Mouse (Mus musculus): ENCODE data around the gene Arap2. TPM values are rescaled to one million over a fixed set of nuclear protein-coding genes. Genes with fewer than 3 reads are reported as not detected.

The Arap2 gene
- 10 to 100 TPM; 61.5 to 68.3 TPM for total RNA-seq (2021)

DNA sequence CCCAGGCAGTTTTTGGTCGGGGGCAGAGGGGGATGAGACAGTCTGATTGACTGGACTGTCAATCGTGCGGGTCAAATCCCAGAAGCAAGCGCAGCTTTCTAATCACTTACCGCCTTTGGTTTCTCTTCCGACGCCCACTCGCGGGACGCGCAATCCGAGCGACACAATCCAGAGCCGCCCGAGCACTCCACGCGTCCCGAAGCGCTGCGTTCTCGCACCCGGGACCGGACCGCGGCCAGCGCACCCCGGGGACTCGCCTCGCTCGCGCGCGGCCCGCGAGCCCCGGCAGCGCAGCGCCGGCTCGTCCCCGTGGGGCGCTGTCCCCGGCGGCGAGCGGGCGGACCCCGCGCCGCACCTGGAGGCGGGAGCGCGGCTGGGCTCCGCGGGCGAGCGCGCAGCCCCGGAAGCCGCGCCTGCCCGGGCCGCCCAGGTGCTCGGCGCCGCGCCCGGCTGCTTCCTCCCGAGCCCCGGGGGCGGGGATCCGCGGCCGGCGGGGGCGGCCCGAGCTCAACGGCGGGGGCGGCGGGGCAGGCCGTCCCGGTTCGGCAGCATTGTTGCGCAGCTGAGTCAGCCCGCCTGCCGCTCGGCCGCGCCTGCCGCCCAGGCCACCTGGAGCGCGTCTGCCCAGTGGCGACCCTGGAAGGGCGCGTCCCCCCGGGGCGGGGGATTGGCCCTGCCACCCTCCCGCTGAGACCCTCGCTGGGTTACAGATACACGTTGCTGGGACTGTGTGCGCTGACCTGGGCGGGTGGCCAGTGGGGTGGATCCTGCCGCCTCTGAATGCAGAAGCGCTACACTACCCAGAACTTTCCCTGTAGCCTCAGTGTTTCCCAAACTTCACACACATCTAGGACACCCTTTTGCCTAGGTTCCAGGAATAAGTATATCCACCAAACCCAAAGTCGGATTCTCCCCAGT is at the start of gene Arap2:
TSS of gene Arap2 (minus strand) at position 376 of the 918 bp plus-strand sequence.
- peak; percentile 56 to 82 for DNase-seq (ENCODE audit: low spot score in 2 of 2)
- intact Hi-C loops (cut with DNase I) = no loop called here

DNA sequence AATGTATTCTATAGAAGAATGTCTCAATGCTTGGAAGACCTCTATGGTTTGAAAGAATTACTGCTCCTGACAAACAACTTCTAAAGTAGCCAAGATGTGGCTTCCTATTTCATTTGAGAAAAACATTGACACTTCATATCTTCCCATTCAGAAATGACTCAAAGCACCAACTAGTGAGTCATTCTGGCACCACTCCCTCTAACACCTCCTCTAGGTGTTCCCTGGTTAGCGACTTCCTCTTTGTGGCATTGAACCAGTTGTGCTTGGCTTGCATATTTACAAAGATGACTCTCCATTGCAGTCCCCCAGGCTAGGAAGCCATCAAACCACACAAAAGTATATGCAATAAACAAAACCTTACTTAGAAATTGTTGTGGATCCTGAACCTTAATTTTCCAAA is 49.8 kb upstream of the Arap2 start:
- no peak for DNase-seq (ENCODE audit: low spot score in 2 of 2)
- intact Hi-C loops (cut with DNase I) = no loop called here

DNA sequence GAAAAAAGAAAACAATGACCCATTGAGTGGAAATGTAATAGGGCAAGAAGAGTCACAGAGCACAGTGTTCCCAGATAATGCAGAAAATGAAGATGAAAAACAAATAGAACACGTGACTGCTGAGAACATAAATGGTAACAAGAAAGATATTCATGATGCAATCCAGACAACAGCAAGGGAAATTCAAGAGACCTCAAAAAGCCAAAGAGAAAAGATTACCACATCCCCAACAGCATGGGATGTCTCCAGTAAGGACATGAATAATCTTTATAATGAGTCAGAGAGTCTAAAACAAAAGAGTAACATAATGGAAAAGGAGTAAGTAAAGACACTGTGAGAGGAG is 48.1 kb upstream of the Arap2 start:
- intact Hi-C loops (cut with DNase I) = no loop called here
- no peak for DNase-seq (ENCODE audit: low spot score in 2 of 2)

DNA sequence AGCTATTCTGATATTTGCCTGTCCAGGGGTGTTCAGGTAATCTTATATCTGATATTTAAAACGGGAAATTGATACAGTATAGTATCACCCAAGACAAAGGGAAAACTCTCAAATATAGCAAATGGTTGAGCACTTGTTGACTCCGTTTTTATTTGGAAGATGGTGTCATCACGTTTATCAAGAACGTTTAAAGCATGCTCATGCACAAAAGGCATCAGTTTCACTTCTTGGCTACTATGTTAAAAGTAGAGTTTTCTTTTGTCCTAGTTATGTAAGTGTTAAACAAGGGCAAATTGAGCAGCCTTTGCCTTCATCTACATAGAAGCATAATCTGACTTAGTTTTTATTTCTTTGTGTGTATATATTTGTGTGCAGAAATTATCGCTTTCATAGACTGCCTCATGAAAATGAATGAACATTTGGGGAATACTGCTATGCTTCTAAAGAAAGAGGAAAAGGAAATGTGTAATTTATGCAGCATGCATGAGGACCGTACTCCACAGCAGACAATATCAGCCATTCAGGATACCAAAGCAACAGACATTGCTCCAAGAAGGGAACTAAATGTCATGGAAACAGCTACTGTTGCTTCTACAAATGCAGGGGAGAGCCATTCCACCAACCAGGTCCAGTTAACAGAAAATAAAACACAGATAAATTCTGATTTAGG is 47.6 kb upstream of the Arap2 start, which contains the start of gene Dthd1:
TSS of gene Dthd1 (plus strand) at position 422 of the 670 bp plus-strand sequence.
- DNase-seq (ENCODE audit: low spot score in 2 of 2) = no peak
- intact Hi-C loops (cut with DNase I) = no loop called here

DNA sequence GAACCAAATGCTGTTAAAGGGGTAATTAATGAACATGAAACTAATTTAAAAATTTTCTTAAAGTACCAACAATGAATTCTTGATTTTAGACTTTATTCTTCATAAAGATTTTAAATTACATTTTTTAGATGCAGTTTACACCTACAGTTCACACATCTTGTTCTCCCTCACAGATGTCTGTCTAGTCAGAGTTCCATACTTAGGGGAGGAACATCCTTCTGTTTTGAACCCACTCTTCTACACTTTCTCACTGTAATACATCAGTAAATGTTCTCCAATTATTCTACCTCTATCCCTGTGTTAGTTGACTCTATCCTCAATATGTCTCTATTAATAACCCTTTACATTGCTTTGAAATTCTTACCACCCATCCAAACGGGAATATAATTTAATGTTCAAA is 26.8 kb upstream of the Arap2 start:
- no peak for DNase-seq (ENCODE audit: low spot score in 2 of 2)
- intact Hi-C loops (cut with DNase I) = no loop called here

DNA sequence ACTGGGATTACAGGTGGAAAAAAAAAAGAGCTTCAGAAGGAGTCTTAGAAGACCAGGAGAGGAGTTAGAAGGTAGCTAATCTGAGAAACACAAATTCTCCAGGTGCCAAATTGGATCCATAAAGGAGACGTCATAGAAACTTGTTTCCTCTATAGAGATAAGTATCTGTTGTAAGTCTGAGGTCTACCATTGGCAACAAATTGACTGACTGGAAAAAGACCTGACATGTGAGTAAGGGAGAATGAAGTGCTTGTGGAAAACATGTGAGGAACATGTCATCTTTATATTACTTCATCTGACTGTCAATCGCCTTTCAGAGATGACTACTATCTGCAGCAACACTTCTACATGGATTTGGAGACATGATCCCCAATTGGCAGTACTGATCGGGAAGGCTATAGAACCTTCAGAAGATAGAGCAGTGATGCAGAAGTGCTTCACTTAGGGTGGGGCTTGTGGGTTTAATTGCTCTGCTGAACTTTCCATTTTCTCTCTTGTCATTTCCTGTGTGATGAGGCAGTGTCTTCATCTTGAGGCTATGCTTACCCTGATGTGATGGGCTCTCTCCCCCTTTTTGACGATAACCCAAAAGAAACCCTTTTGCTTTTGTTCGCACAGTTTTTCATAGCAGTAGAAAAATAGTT is 25.1 kb upstream of the Arap2 start:
- no peak for DNase-seq (ENCODE audit: low spot score in 2 of 2)
- intact Hi-C loops (cut with DNase I) = no loop called here

DNA sequence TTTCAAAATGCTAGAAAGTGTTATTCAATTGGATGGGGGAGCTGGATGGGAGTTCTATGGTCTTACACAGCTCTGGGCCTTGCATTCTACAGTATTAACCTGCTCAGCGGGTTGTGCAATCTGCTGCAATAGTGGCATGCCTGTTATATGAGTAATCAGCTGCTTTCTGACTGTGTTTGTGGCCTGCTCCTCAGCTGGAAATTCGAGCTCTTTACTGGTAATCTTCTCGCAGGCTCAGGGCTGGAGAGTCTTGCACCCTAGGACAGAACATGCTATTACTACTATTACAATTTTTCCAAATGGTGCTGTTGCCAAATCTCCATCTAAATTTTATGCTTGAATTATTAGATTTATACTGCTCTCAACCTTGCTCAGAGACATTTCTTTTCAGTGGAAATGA is 20.9 kb upstream of the Arap2 start:
- no peak for DNase-seq (ENCODE audit: low spot score in 2 of 2)
- intact Hi-C loops (cut with DNase I) = no loop called here

DNA sequence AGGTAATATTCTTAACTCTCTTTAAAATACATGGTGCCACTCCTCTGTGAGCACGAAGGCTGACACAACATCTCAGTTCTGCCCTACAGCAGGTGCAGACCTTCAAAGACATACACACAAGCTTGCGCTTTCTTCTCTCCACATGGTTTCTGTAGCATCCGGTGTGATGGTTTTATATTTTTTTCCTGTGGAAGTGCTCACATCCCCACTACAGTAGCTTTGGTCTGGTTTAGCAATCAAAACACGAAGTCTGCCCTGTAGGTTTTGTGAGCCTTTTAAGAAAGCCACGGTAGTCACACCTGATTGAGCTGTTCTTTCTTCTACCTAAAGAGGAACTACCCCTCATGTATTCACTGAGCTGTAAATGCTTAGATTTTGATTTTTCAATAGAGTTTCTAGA is 12.7 kb upstream of the Arap2 start:
- intact Hi-C loops (cut with DNase I) = no loop called here
- DNase-seq (ENCODE audit: low spot score in 2 of 2) = no peak

DNA sequence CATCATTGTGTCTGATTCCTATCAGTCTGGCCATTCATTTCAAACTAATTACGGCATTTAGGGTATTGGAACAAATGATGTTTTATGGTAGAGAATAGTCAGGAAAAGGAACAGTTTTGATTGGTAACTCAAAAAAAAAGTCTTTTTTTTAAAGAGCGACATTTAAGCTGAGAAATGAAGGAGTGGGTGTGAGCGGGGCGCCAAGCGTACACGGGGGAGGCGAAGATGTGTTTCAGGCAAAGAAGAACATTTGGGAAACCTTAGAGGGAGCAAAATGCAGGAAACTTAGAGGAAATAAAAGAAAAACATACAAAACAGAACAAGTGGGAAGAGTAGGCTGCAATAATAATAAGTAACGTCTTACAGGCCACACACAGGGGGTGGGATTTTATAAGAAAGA is 11.8 kb upstream of the Arap2 start:
- DNase-seq (ENCODE audit: low spot score in 2 of 2) = peak; percentile 31 to 44
- intact Hi-C loops (cut with DNase I) = no loop called here

DNA sequence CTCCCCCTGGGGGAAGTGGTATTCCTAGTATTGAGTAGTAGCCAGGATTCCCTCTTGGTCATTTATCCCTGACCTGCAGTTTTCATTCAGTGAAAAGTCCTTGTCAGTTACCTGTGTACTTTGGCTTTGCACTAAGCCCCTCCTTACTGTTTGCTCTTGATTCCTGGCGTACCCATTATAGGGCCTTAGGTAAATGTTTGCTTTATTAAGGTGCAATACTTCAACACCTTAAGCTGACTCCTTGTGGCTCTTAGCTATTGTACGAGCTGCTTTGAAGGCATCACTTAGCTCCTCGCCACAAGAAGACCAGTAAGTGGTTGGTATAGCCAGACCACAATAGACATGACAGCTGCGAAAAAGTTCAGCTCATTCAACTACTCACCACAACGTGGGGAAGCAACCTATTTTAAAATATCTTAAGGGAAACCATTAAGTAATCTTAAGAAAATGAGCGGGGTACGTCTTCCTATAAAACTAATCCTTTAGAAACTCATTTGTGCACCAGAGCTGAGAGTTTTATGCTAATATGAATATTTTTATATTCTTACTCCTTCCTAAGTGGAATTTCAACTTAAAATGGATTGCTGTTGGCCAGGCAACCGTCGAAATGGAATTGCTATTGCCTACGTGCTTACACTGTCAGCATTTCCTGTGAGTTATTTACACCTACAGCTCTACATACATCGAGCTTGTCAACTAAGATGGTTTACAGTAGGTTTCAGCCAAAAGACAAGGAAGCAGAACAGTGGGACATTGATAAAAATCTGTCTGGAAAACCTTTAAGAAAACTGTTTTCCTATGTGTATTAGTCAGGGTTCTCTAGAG is 6.0 kb upstream of the Arap2 start:
- intact Hi-C loops (cut with DNase I) = no loop called here

DNA sequence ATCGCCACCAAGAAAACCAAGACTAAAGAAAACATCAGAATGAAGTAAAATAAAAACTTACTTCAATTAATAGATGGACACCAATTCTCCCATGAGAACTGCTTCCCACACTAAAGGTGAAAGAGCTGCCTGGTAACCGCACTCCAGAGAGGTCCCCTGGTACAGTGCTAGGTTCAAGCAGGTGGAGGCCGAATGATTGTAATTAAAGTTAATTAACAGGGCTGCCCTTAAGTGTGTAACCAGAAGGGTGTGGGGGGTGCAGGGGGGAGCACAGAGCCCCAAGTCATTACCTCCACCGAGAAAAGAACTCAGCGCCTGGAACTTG is 538 bp downstream of the Arap2 start:
- DNase-seq (ENCODE audit: low spot score in 2 of 2) = no peak
- intact Hi-C loops (cut with DNase I) = no loop called here

More for the DNA sequence above, 6.0 kb upstream of the Arap2 start:
- DNase-seq (ENCODE audit: low spot score in 2 of 2) = no peak

DNA sequence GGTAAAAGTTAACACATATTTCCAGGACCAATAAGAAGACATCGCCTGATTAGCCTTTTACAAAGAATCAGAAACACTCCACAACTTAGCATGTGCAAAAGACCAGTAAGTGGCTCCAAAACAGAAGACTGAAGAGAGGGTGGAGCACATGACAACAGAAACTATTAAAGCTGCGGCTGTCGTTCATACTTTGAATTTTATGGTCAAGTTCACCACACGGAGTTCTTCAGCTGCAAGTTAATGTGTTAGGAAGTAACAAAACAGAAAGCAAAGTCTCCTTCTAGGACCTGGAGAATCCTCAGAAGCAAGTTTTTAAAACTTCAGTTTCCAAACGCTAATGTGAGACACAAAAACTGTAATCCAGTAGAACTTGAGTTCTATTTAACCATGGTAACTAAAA is 1.8 kb downstream of the Arap2 start:
- intact Hi-C loops (cut with DNase I) = no loop called here
- DNase-seq (ENCODE audit: low spot score in 2 of 2) = no peak

DNA sequence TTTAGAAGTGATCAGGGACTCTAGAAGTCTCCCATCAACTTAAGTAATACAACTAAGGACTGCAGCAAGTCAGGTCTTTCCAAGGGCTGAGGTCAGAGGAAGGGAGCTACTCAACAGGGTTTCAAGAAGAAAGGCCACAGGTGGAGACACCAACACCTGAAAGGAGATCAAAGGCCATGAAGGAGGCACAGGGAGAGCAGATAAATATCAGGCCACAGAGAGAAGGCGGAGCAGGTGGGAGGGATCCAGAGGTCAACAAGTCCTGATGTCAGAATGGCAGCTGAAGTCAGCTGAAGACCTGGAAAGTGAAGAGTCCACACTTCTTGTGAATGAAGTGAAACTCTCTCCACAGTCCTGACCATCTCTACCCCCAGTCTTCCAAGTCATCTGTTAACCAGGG is 2.9 kb downstream of the Arap2 start:
- intact Hi-C loops (cut with DNase I) = no loop called here
- no peak for DNase-seq (ENCODE audit: low spot score in 2 of 2)

DNA sequence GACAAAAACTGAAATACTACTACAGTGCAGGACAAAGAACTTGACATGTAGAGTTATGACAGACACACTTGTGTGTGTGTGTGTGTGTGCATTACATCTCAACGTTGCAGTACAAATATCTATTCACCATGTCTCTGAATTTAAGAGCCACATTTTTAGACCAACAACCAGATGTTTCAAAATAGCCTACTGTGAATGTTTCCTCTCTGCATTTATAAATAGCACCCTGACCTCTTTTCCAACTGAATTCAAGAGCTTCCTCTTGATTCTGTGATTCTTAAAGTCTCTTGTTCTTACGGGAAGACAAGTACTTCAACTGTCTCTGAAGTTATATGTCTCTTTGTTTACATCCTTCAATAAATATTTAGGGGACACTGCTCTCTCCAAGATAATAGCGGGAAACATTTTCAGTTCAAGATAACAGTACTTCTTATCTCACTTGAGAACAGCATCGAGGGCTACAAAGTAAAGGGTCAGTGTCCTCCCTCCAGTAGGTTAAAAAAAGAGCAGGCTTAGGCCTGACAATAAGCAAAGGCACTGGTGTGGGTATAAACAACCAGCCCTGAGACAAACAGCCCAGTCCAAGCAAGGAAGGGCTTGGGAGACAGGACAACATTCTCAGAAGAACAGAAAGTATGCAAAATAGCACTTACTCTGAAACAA is 3.5 kb downstream of the Arap2 start:
- intact Hi-C loops (cut with DNase I) = no loop called here
- no peak for DNase-seq (ENCODE audit: low spot score in 2 of 2)

DNA sequence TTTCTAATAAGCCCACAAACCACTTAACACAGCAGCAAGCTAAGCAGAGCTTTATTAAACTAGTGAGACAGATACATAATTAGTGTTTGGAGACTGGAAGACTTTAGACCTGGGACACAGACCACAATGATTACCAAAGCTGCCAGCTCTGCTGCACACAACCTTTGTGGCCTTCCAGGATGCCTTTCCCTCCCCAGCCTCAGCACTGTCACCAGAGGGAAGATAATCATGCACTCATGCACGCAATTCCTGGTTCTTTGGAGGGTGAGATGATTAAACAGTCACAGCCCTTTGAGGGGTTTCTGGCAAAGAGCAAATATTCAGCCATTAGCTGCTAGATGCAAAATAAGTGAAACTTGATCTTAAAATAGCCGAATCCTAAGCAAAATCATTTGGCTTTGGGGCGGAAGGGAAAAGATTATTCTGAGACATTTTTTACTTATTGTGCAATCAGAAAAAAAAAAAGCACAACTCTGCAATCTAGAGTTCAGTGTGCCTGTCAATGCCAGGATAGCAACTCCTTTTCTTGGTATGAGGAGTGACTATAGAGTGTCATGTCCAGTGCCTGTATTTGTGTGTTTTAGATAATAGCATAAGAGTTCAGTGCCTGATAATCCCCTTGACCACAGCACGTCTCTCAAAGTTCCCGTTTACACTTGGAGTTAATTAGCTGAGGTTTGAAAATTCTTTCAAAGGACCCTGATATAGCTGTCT is 5.0 kb downstream of the Arap2 start:
- intact Hi-C loops (cut with DNase I) = no loop called here
- DNase-seq (ENCODE audit: low spot score in 2 of 2) = no peak

DNA sequence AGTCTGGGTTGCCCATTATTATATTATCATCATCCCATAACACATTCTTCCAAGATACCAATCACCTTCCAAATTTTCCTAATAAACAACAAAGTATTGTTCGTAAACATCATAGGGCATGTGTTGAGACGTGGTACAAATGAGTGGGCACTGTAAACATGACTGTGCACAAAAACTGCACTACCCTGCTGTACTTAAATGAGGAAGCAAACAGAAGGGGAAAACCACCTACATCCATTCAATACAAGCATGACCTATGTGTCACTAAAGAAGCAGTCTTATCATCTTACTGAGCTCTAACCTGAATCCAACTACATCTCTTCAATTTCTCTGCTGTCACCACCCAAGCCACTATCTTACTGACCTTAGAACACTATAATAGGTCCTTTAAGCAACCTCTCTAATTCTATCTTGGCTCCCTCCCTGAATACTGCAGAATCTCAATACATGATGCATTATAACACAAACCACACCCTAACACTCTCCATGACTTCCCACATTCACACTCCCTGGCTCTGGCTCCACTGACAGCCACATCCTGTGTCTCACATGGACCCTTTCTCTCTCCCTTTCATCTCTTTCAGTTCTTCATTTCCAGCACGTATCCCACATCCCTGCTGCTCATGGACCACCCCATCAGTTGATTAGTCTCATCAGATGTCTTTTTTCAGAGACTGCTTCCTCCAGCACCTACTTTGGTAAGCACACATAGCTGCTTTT is 10.0 kb downstream of the Arap2 start:
- DNase-seq (ENCODE audit: low spot score in 2 of 2) = no peak
- intact Hi-C loops (cut with DNase I) = no loop called here

DNA sequence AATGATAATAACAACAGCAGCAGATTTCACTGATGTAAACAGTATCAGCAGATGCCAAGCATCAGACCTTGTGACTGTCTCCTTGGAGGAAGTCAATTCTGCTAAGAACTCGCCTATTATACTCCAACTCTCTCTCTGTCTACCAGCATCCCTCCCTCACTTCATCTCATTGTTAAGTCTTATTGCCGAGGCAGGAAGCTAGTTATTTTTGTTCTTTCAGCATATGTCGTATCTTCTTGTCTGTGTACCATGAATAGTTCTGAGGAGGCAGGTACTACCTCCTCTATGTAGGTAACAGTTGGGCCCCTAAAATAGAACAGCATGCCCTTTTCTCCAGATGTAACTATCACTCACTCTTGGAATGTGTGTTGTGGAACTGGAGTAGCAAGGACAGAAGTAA is 13.0 kb downstream of the Arap2 start:
- no peak for DNase-seq (ENCODE audit: low spot score in 2 of 2)
- intact Hi-C loops (cut with DNase I) = no loop called here

DNA sequence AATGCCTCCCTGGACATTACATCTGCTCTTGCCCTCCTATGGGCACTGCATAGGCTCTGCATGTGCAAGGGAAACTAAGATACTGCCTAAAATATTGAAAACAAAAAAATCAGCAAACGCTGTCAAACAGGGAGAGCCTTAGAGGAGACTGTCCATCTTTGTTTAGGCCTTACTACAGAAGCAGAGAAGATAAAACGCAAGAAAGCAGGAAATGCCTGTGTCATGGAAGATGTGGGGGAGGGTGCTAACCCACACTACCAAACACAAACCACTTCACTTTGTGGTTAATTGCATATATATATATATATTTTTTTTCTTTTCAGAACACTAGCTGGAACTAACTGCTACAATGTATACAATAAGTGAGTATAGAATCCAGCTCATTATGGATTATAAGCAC is 14.3 kb downstream of the Arap2 start:
- DNase-seq (ENCODE audit: low spot score in 2 of 2) = no peak
- intact Hi-C loops (cut with DNase I) = no loop called here
